Mouse (Mus musculus): ENCODE results near the gene Lgi2.

The Lgi2 gene

GRCm38 (mm10) chr5:52565813-52566531 lies at the start of gene Lgi2:
Lgi2 (minus strand) TSS chr5:52566462.
- DNase-seq, result no peak

GRCm38 (mm10) chr5:52615421-52615820 lies 49.2 kb upstream of the Lgi2 start:
- no peak for DNase-seq

- peak; percentile 92 for DNase-seq
Measured at GRCm38 (mm10) chr5:52614686-52615085, 48.4 kb upstream of the Lgi2 start.

GRCm38 (mm10) chr5:52612776-52613175 lies 46.5 kb upstream of the Lgi2 start:
- DNase-seq, result no peak

GRCm38 (mm10) chr5:52611315-52611895 lies 45.1 kb upstream of the Lgi2 start:
- DNase-seq, result no peak

- no peak for DNase-seq
Measured at GRCm38 (mm10) chr5:52610306-52610705, 44.0 kb upstream of the Lgi2 start.

GRCm38 (mm10) chr5:52609672-52610071 lies 43.4 kb upstream of the Lgi2 start:
- DNase-seq, result no peak

GRCm38 (mm10) chr5:52604582-52605041 lies 38.4 kb upstream of the Lgi2 start:
- no peak for DNase-seq

GRCm38 (mm10) chr5:52590612-52591011 lies 24.4 kb upstream of the Lgi2 start:
- DNase-seq, result no peak

- DNase-seq, result no peak
Measured at GRCm38 (mm10) chr5:52588650-52589049, 22.4 kb upstream of the Lgi2 start.

- DNase-seq, result no peak
Measured at GRCm38 (mm10) chr5:52587291-52587733, 21.1 kb upstream of the Lgi2 start.

- DNase-seq, result no peak
Measured at GRCm38 (mm10) chr5:52572572-52572971, 6.3 kb upstream of the Lgi2 start.

- no peak for DNase-seq
Measured at GRCm38 (mm10) chr5:52570746-52571145, 4.5 kb upstream of the Lgi2 start.

GRCm38 (mm10) chr5:52565214-52565812 lies 949 bp downstream of the Lgi2 start:
- DNase-seq, result no peak

- no peak for DNase-seq
Measured at GRCm38 (mm10) chr5:52564351-52564750, 1.9 kb downstream of the Lgi2 start.

- peak; percentile 94 for DNase-seq
Measured at GRCm38 (mm10) chr5:52560240-52560639, 6.0 kb downstream of the Lgi2 start.

GRCm38 (mm10) chr5:52555526-52555925 lies 10.7 kb downstream of the Lgi2 start:
- no peak for DNase-seq

- DNase-seq, result no peak
Measured at GRCm38 (mm10) chr5:52551318-52551632, 15.0 kb downstream of the Lgi2 start.

- DNase-seq, result no peak
Measured at GRCm38 (mm10) chr5:52550613-52551317, 15.5 kb downstream of the Lgi2 start.

GRCm38 (mm10) chr5:52546950-52547349 lies 19.3 kb downstream of the Lgi2 start:
- no peak for DNase-seq

- no peak for DNase-seq
Measured at GRCm38 (mm10) chr5:52543770-52544169, 22.5 kb downstream of the Lgi2 start.

- no peak for DNase-seq
Measured at GRCm38 (mm10) chr5:52540186-52540585, 26.1 kb downstream of the Lgi2 start.

GRCm38 (mm10) chr5:52539483-52539882 lies 26.8 kb downstream of the Lgi2 start:
- DNase-seq, result peak; percentile 93

GRCm38 (mm10) chr5:52537024-52537423 lies 29.2 kb downstream of the Lgi2 start:
- no peak for DNase-seq

Measured in heart, adult 11 months (tissue).